Mouse (Mus musculus) cortical plate, adult 2 months (tissue): ENCODE data around the gene Osbpl9.

Experiments used
- CTCF ChIP-seq: fragments of 200-500 bp; IDR thresholded peaks from 2 replicates; pipeline ENCODE4 v1.5.1; 2011; ENCODE audit warnings: mild to moderate bottlenecking, control low read depth, low read length; ENCODE audit not compliant: insufficient read depth; ENCODE audit errors: extremely low read depth
- POLR2A ChIP-seq: fragments of 200-500 bp; IDR thresholded peaks from 2 replicates; pipeline ENCODE4 v1.6.1; 2011; ENCODE audit warnings: mild to moderate bottlenecking, low read length, control low read depth; ENCODE audit not compliant: insufficient read depth; ENCODE audit errors: extremely low read depth

DNA sequence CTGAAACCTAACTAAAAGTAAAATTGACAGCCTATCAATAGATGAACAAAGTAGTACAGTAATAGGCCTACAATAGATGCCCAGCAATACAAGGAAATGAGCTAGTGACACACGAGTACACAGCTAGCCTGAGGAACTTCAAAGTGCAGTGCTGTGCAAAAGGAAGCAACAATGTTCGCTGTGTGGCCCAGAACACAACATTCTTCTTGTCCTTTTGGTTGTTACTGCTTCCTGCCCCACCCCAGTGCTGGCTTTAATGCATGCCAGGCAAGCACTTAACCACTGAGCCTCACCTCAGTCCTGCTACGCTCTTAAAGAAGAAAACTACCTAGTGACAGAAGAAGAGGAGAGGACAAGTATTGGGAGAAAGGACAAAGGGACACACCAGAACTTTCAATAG is 122.4 kb downstream of the Osbpl9 start:
- TF ChIP-seq CTCF (no peak), POLR2A (no peak)
